Mouse (Mus musculus) MEL (cell line): ENCODE data around the gene Gfra1. TPM values are rescaled to one million over a fixed set of nuclear protein-coding genes. Genes with fewer than 3 reads are reported as not detected.

Experiments used
- DNase-seq: peaks from one replicate; pipeline ENCODE4 v3.0.0; 2011; ENCODE audit warnings: low read depth, low spot score
- H3K27ac ChIP-seq: 2 replicates; pipeline ENCODE4 v1.5.1; 2012; ENCODE audit warnings: low read depth, mild to moderate bottlenecking, control low read depth, low read length, moderate library complexity; ENCODE audit not compliant: control insufficient read depth
- H3K27me3 ChIP-seq, 2 experiments: fragments of 150-350 bp in 1 of 2; sonication (generic) in 1 of 2; 2 replicates each; pipeline ENCODE4 v1.6.1; 2012; ENCODE audit warnings: low read length in 2 of 2, mild to moderate bottlenecking in 2 of 2, improper control_type of control experiment in 1 of 2, moderate library complexity in 1 of 2; ENCODE audit not compliant: insufficient read depth in 2 of 2, control insufficient read depth in 1 of 2
- H3K36me3 ChIP-seq, 2 experiments: 2 replicates each; pipeline ENCODE4 v1.6.1; 2012 to 2014; ENCODE audit warnings: low read length in 2 of 2, improper control_type of control experiment in 1 of 2, inconsistent platforms in 1 of 2, mild to moderate bottlenecking in 1 of 2; ENCODE audit not compliant: insufficient read depth in 2 of 2, control insufficient read depth in 1 of 2
- H3K4me1 ChIP-seq, 2 experiments: fragments of 150-350 bp in 1 of 2; sonication (generic) in 1 of 2; 2 replicates each; pipeline ENCODE4 v1.6.1; 2012; ENCODE audit warnings: low read length in 2 of 2, improper control_type of control experiment in 1 of 2, mild to moderate bottlenecking in 1 of 2; ENCODE audit not compliant: insufficient read depth in 2 of 2, control insufficient read depth in 1 of 2
- H3K4me3 ChIP-seq, 2 experiments: fragments of 150-350 bp in 1 of 2; sonication (generic) in 1 of 2; 2 replicates each; pipeline ENCODE4 v1.5.1; 2012; ENCODE audit warnings: low read depth in 2 of 2, low read length in 2 of 2, mild to moderate bottlenecking in 2 of 2, moderate library complexity in 2 of 2, control low read depth in 1 of 2, improper control_type of control experiment in 1 of 2; ENCODE audit not compliant: control insufficient read depth in 1 of 2, insufficient read depth in 1 of 2
- H3K79me2 ChIP-seq: 2 replicates; pipeline ENCODE4 v1.6.1; 2012; ENCODE audit warnings: mild to moderate bottlenecking, low read length, moderate library complexity; ENCODE audit not compliant: control insufficient read depth, poor library complexity, insufficient read depth
- H3K9ac ChIP-seq: 2 replicates; pipeline ENCODE4 v1.6.1; 2012; ENCODE audit warnings: low read depth, mild to moderate bottlenecking, control low read depth, low read length, moderate library complexity; ENCODE audit not compliant: control insufficient read depth, poor library complexity, severe bottlenecking
- H3K9me3 ChIP-seq: fragments of 150-350 bp; sonication (generic); replicated peaks from 2 replicates; pipeline ENCODE4 v1.6.1; 2012; ENCODE audit warnings: mild to moderate bottlenecking, low read length, improper control_type of control experiment, moderate library complexity; ENCODE audit not compliant: insufficient read depth
- BHLHE40 ChIP-seq: IDR thresholded peaks from 2 replicates; pipeline ENCODE4 v1.6.1; 2012; ENCODE audit warnings: low read depth, mild to moderate bottlenecking, inconsistent platforms, low read length, improper control_type of control experiment, borderline replicate concordance
- CHD1 ChIP-seq: IDR thresholded peaks from 2 replicates; pipeline ENCODE4 v1.6.1; 2012; ENCODE audit warnings: low read depth, mild to moderate bottlenecking, inconsistent platforms, low read length, improper control_type of control experiment
- ELF1 ChIP-seq: IDR thresholded peaks from 2 replicates; pipeline ENCODE4 v1.6.1; 2014; ENCODE audit warnings: low read depth, mild to moderate bottlenecking, inconsistent platforms, low read length, improper control_type of control experiment, moderate library complexity
- ETS1 ChIP-seq: IDR thresholded peaks from 2 replicates; pipeline ENCODE4 v1.6.1; 2012; ENCODE audit warnings: low read depth, mild to moderate bottlenecking, inconsistent platforms, low read length, improper control_type of control experiment, moderate library complexity
- HCFC1 ChIP-seq: IDR thresholded peaks from 2 replicates; pipeline ENCODE4 v1.6.1; 2012; ENCODE audit warnings: low read depth, mild to moderate bottlenecking, inconsistent platforms, low read length, improper control_type of control experiment, moderate library complexity
- KAT2A ChIP-seq: conservative IDR thresholded peaks from 2 replicates; pipeline ENCODE4 v1.6.1; 2012; ENCODE audit warnings: low read depth, low read length, improper control_type of control experiment, inconsistent platforms
- MAZ ChIP-seq: IDR thresholded peaks from 2 replicates; pipeline ENCODE4 v1.6.1; 2012; ENCODE audit warnings: low read depth, mild to moderate bottlenecking, inconsistent platforms, low read length, improper control_type of control experiment
- MEF2A ChIP-seq: IDR thresholded peaks from 2 replicates; pipeline ENCODE4 v1.6.1; 2014; ENCODE audit warnings: low read depth, mild to moderate bottlenecking, inconsistent platforms, low read length, improper control_type of control experiment; ENCODE audit not compliant: poor library complexity, insufficient replicate concordance, severe bottlenecking; ENCODE audit errors: extremely low read depth
- NELFE ChIP-seq: IDR thresholded peaks from 2 replicates; pipeline ENCODE4 v1.6.1; 2011; ENCODE audit warnings: low read depth, low read length, improper control_type of control experiment
- NRF1 ChIP-seq: IDR thresholded peaks from 2 replicates; pipeline ENCODE4 v1.6.1; 2014; ENCODE audit warnings: low read depth, mild to moderate bottlenecking, inconsistent platforms, low read length, improper control_type of control experiment, moderate library complexity; ENCODE audit not compliant: poor library complexity, insufficient read depth, severe bottlenecking
- POLR2AphosphoS2 ChIP-seq: IDR thresholded peaks from 2 replicates; pipeline ENCODE4 v1.6.1; 2011; ENCODE audit warnings: low read length, improper control_type of control experiment
- SMC3 ChIP-seq: IDR thresholded peaks from 2 replicates; pipeline ENCODE4 v1.6.1; 2011; ENCODE audit warnings: low read depth, low read length, improper control_type of control experiment
- TBP ChIP-seq: IDR thresholded peaks from 2 replicates; pipeline ENCODE4 v1.8.0; 2011; ENCODE audit warnings: low read depth, low read length, improper control_type of control experiment
- ZKSCAN1 ChIP-seq: IDR thresholded peaks from 2 replicates; pipeline ENCODE4 v1.6.1; 2012; ENCODE audit warnings: low read depth, mild to moderate bottlenecking, inconsistent platforms, low read length, improper control_type of control experiment, moderate library complexity
- ZMIZ1 ChIP-seq: IDR thresholded peaks from 2 replicates; pipeline ENCODE4 v1.6.1; 2012; ENCODE audit warnings: low read depth, mild to moderate bottlenecking, inconsistent platforms, low read length, improper control_type of control experiment, moderate library complexity
- ZNF384 ChIP-seq: IDR thresholded peaks from 2 replicates; pipeline ENCODE4 v1.6.1; 2012; ENCODE audit warnings: low read depth, mild to moderate bottlenecking, inconsistent platforms, low read length, improper control_type of control experiment
- polyA plus RNA-seq, 2 experiments: library from polyadenylated mRNA; stranded (reverse) in 1 of 2; unstranded in 1 of 2; fragments of >175 nt in 1 of 2; fragments of >200 nt in 1 of 2; gene quantifications; 2 replicates each; pipeline versions ENCODE4 v1.2.1 to v1.2.4; 2012; ENCODE audit warnings: low replicate concordance in 2 of 2, low read depth in 1 of 2; ENCODE audit not compliant: insufficient read length in 2 of 2, insufficient read depth in 1 of 2, missing spikeins in 1 of 2
- total RNA-seq: library from RNA; depleted of rRNA; stranded (reverse); fragments of 300-350 nt; gene quantifications from 2 replicates; pipeline ENCODE4 v1.2.3, GENCODE M21; 2012

Gene Gfra1
- total and polyA plus RNA-seq, 3 experiments, result not detected

- H3K27ac ChIP-seq, result no peak overlapping the region
- H3K9me3 ChIP-seq, result no peaks in the 10 kb centered on the region
- TF ChIP-seq ETS1, result no peak
- no peak for TF ChIP-seq CHD1
- TF ChIP-seq ZMIZ1, result no peak
- no peak for TF ChIP-seq TBP
- no peak for TF ChIP-seq MAZ
- TF ChIP-seq BHLHE40, result no peak
- TF ChIP-seq ZKSCAN1, result no peak
- TF ChIP-seq ELF1, result no peak
- TF ChIP-seq NRF1, result no peak
- TF ChIP-seq POLR2AphosphoS2, result no peak
- H3K4me3 ChIP-seq, result no peak overlapping the region
- H3K9ac ChIP-seq, result no peak overlapping the region
- H3K79me2 ChIP-seq, result no peaks in the 10 kb centered on the region
- no peak for DNase-seq
- no peaks in the 10 kb centered on the region for H3K4me1 ChIP-seq
- no peaks in the 10 kb centered on the region for H3K36me3 ChIP-seq
- no peaks in the 10 kb centered on the region for H3K27me3 ChIP-seq
These were observed 250.2 kb downstream of the Gfra1 start for GRCm38 (mm10) chr19:58205470-58205869.

GRCm38 (mm10) chr19:58202627-58203026 lies 253.1 kb downstream of the Gfra1 start:
- Histone ChIP-seq H3K9me3 (no peaks in the 10 kb centered on the region), H3K36me3 (no peaks in the 10 kb centered on the region), H3K79me2 (no peaks in the 10 kb centered on the region), H3K4me1 (no peaks in the 10 kb centered on the region), H3K9ac (no peak overlapping the region), H3K27ac (no peak overlapping the region), H3K4me3 (no peak overlapping the region), H3K27me3 (no peaks in the 10 kb centered on the region)
- TF ChIP-seq ZMIZ1, result no peak
- TF ChIP-seq HCFC1, result no peak
- TF ChIP-seq MEF2A, result no peak
- TF ChIP-seq ZNF384, result no peak
- no peak for TF ChIP-seq NELFE
- no peak for TF ChIP-seq SMC3
- no peak for TF ChIP-seq KAT2A
- TF ChIP-seq CHD1, result no peak
- DNase-seq, result no peak
